Mouse (Mus musculus): ENCODE measurements around the gene Chst10. TPM values are rescaled to one million over a fixed set of nuclear protein-coding genes. Genes with fewer than 3 reads are reported as not detected.

The Chst10 gene
- total RNA-seq, 4 experiments from 2014 or later, result 56.6 to 62.5 (median 60.8) TPM

- DNase-seq (ENCODE audit: low spot score in 2 of 2), result no peak
Observed at GRCm38 (mm10) chr1:38817268-38817667, 80.7 kb downstream of the Chst10 start.

- DNase-seq (ENCODE audit: low spot score in 2 of 2), result no peak
Observed at GRCm38 (mm10) chr1:38816306-38816705, 81.7 kb downstream of the Chst10 start.

Other genes starting within 250 kb of the Chst10 start
- 100 to 1,000 TPM in 3 of 4 experiments, 10 to 100 TPM in 1; 96.9 to 118 (median 107) TPM for gene Aff3, start 233.2 kb downstream of the Chst10 start, total RNA-seq (2022)
- 100 to 1,000 TPM; 109 to 123 (median 115) TPM for gene Lonrf2, start 61.5 kb downstream of the Chst10 start, total RNA-seq (2022)
- gene Nms, start 41.0 kb upstream of the Chst10 start, total RNA-seq (2022), result not detected
- gene Pdcl3, start 87.4 kb upstream of the Chst10 start, total RNA-seq (2022), result 10 to 100 TPM; 34.3 to 37.5 (median 34.4) TPM

Data from left cerebral cortex, adult 8-10 months (tissue).